Mouse (Mus musculus): ENCODE measurements at regions not wholly inside any gene's neighbourhood (a gene's known extent, or its start where the extent isn't known, plus 50 kb on each side); places are given as distances from the start of the nearest gene placed in this dataset.

GRCm38 (mm10) chr2:128378456-128378855 is 212.6 kb upstream of the Spdye4c start:
- ATAC-seq (no peak), DNase-seq (ENCODE audit: low read depth, low spot score) (no peak)
- in situ Hi-C loops (cut with MboI; ENCODE audit: low pct_unique_long_range_greater_than_20kb): loop anchor here (5.0 kb wide), 1 partner anchor 171 kb away; no protein-coding TSS in a partner anchor
- H3K27me3 ChIP-seq: no peaks in the 10 kb centered on the region
- ChIA-PET CTCF (interaction anchor here (1.4 kb wide), 1 partner anchor 223 kb away, joined by 3 read pairs; no protein-coding TSS in a partner anchor), POLR2A (no interaction called here)
- no peak for TF ChIP-seq CTCF (IDR thresholded peaks at IDR 0.05)

GRCm38 (mm10) chr2:128379151-128379550 is 211.9 kb upstream of the Spdye4c start:
- CTCF ChIA-PET: interaction anchor here (1.4 kb wide), 1 partner anchor 224 kb away, joined by 3 read pairs; no protein-coding TSS in a partner anchor
- no peak for TF ChIP-seq CTCF (IDR thresholded peaks at IDR 0.05)
- H3K27me3 ChIP-seq: no peaks in the 10 kb centered on the region
- DNase-seq (ENCODE audit: low read depth, low spot score) (no peak), ATAC-seq (no peak)
- POLR2A ChIA-PET: interaction anchor here (0.7 kb wide), 1 partner anchor 256 kb away, joined by 3 read pairs; no protein-coding TSS in a partner anchor
- in situ Hi-C loops (cut with MboI; ENCODE audit: low pct_unique_long_range_greater_than_20kb): loop anchor here (5.0 kb wide), 1 partner anchor 172 kb away; no protein-coding TSS in a partner anchor

- CTCF ChIA-PET: interaction anchor here (1.4 kb wide), 1 partner anchor 224 kb away, joined by 3 read pairs; no protein-coding TSS in a partner anchor
- ATAC-seq: no peak
- DNase-seq (ENCODE audit: low read depth, low spot score): no peak
- TF ChIP-seq CTCF (IDR thresholded peaks at IDR 0.05): no peak
- H3K27me3 ChIP-seq: no peaks in the 10 kb centered on the region
- in situ Hi-C loops (cut with MboI; ENCODE audit: low pct_unique_long_range_greater_than_20kb): loop anchor here (5.0 kb wide), 1 partner anchor 172 kb away; no protein-coding TSS in a partner anchor
- POLR2A ChIA-PET: interaction anchor here (0.7 kb wide), 1 partner anchor 257 kb away, joined by 3 read pairs; no protein-coding TSS in a partner anchor
Measured at GRCm38 (mm10) chr2:128379554-128379953, 211.5 kb upstream of the Spdye4c start.

GRCm38 (mm10) chr2:128380581-128380980 is 210.4 kb upstream of the Spdye4c start:
- POLR2A ChIA-PET: no interaction called here
- in situ Hi-C loops (cut with MboI; ENCODE audit: low pct_unique_long_range_greater_than_20kb): no loop called here
- no peak for TF ChIP-seq CTCF (IDR thresholded peaks at IDR 0.05)

DNA sequence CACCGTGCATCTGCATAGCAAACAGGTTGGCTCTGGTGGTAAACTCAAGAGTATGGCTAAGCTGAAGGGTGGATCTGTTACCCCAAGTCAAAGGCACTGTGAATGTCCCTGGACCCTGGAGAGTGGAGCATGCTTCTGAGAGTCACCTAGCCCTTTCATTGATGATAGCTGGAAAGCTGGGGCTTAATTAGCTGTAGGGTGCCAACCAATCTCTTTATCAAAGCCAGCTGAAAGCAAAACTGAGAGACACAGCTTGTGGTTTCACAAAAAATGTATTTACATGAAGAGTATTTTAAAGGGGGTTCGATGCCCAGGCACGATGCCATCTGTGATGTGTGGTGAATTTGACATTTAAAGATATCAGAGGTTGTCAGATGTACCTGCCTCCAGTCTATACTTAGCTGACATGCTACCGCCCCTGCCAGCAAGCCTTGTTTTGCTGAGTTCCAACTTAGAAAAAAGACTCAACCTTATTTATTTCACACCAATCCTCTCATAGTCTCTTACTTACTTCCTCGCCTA is 209.3 kb upstream of the Spdye4c start:
- in situ Hi-C loops (cut with MboI; ENCODE audit: low pct_unique_long_range_greater_than_20kb): no loop called here
- POLR2A ChIA-PET: interaction anchor here (1.1 kb wide), 1 partner anchor 254 kb away, joined by 4 read pairs; no protein-coding TSS in a partner anchor
- DNase-seq (ENCODE audit: low read depth, low spot score) (no peak), ATAC-seq (no peak)
- CTCF ChIA-PET: interaction anchor here (1.2 to 1.7 kb wide), 3 partner anchors 10 to 36 kb away, joined by 3 to 5 read pairs (median 5); no protein-coding TSS in a partner anchor
- H3K27me3 ChIP-seq: no peaks in the 10 kb centered on the region
- TF ChIP-seq CTCF (IDR thresholded peaks at IDR 0.05): no peak

More at GRCm38 (mm10) chr2:128380581-128380980, 210.4 kb upstream of the Spdye4c start:
- CTCF ChIA-PET: interaction anchor here (1.7 kb wide), 1 partner anchor 35 kb away, joined by 3 read pairs; no protein-coding TSS in a partner anchor
- ATAC-seq: no peak
- DNase-seq (ENCODE audit: low read depth, low spot score): no peak
- H3K27me3 ChIP-seq: no peaks in the 10 kb centered on the region

GRCm38 (mm10) chr2:128382473-128382872 is 208.5 kb upstream of the Spdye4c start:
- CTCF ChIA-PET: interaction anchor here (1.6 to 1.8 kb wide), 2 partner anchors 10 to 14 kb away, joined by 5 to 7 read pairs; no protein-coding TSS in a partner anchor

GRCm38 (mm10) chr2:128384612-128385011 is 206.4 kb upstream of the Spdye4c start:
- CTCF ChIA-PET: interaction anchor here (1.2 kb wide), 1 partner anchor 189 kb away, joined by 3 read pairs; no protein-coding TSS in a partner anchor

More at GRCm38 (mm10) chr2:128382473-128382872, 208.5 kb upstream of the Spdye4c start:
- TF ChIP-seq CTCF (IDR thresholded peaks at IDR 0.05): no peak
- H3K27me3 ChIP-seq: no peaks in the 10 kb centered on the region
- peak; percentile 34 for ATAC-seq
- in situ Hi-C loops (cut with MboI; ENCODE audit: low pct_unique_long_range_greater_than_20kb): no loop called here
- POLR2A ChIA-PET: no interaction called here
- DNase-seq (ENCODE audit: low read depth, low spot score): no peak

DNA sequence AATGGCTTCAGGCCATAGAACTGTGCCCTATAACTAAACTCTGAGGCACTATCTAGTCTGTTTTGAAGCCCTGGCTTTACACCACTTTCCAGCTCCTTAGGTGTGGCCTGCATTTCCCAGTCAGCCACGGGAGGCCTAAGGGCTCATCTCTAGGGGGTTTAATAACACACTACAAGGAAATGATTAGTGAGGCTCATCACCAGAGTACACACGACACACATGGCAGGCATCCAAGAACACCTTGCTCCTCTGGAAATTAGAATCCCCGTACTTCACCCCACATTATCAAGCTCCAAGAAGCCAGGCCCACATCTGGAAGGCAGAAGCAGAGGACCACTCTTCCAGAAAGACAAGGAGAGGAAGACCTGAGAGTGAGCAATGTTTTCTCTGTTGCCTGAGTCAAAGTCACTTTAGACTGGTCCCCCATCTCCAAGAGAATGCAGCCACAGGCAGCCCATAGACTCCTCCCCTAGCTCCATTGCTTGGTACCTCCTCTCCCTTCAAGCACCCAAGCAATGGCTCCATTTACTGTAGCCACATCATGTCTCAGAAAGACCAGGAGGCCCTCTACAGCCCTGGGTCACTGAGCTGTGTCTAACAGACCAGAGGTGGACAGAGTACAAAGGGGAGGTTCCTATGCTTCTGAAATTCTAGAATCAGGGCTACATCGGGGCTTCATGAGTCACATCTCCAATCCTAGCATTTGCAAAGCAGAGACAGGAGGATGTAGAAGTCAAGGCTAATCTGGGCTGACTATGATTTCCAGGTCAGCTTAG is 204.0 kb upstream of the Spdye4c start:
- in situ Hi-C loops (cut with MboI; ENCODE audit: low pct_unique_long_range_greater_than_20kb): no loop called here
- DNase-seq (ENCODE audit: low read depth, low spot score) (no peak), ATAC-seq (no peak)
- no peaks in the 10 kb centered on the region for H3K27me3 ChIP-seq
- TF ChIP-seq CTCF (IDR thresholded peaks at IDR 0.05): no peak
- POLR2A ChIA-PET: interaction anchor here (0.7 to 1.5 kb wide), 2 partner anchors 55 kb away, joined by 3 to 4 read pairs; no protein-coding TSS in a partner anchor
- CTCF ChIA-PET: interaction anchor here (0.7 to 1.3 kb wide), 2 partner anchors 52 to 263 kb away, joined by 3 to 4 read pairs; no protein-coding TSS in a partner anchor

More at GRCm38 (mm10) chr2:128384612-128385011, 206.4 kb upstream of the Spdye4c start:
- no peaks in the 10 kb centered on the region for H3K27me3 ChIP-seq
- DNase-seq (ENCODE audit: low read depth, low spot score): no peak
- POLR2A ChIA-PET: no interaction called here
- no peak for TF ChIP-seq CTCF (IDR thresholded peaks at IDR 0.05)
- ATAC-seq: no peak
- in situ Hi-C loops (cut with MboI; ENCODE audit: low pct_unique_long_range_greater_than_20kb): no loop called here

- CTCF ChIA-PET: interaction anchor here (0.6 kb wide), 1 partner anchor 14 kb away, joined by 3 read pairs; no protein-coding TSS in a partner anchor
- TF ChIP-seq CTCF (IDR thresholded peaks at IDR 0.05): no peak
- POLR2A ChIA-PET: no interaction called here
- ATAC-seq (no peak), DNase-seq (ENCODE audit: low read depth, low spot score) (no peak)
- in situ Hi-C loops (cut with MboI; ENCODE audit: low pct_unique_long_range_greater_than_20kb): no loop called here
- H3K27me3 ChIP-seq: no peaks in the 10 kb centered on the region
Measured at GRCm38 (mm10) chr2:128387851-128388471, 203.0 kb upstream of the Spdye4c start.
